Mouse (Mus musculus) embryo, embryonic 11 days (tissue): ENCODE data around the gene Try10.
"Not testable (repeated sequence)": the region's sequence is repeated elsewhere in the genome, so short reads cannot be mapped to it uniquely, and the experiment has no call there.

Experiments
- DNase-seq: peaks from one replicate; pipeline ENCODE4 v3.0.0-alpha.2; 2015

Try10 gene

DNA sequence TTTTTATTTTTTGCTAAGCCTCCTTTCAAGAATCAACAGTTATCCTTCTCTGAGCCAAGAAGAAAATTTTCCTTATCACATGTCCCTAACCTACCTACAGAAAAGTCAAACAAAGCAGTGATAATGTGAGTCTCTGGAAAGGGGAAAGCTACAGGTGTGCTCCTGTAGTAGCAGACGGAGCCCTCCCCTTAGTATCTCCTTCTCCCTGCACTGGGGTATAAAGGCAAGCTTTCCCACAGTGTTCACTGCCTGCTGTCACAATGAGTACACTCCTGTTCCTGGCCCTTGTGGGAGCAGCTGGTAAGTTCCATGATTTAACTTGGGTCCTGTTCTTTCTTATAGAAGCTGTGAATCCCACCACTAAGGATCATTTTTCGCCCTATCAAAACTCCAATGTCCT is at the start of gene Try10:
TSS of gene Try10 (plus strand) at position 174 of the 400 bp plus-strand sequence.
- DNase-seq: no peak

DNA sequence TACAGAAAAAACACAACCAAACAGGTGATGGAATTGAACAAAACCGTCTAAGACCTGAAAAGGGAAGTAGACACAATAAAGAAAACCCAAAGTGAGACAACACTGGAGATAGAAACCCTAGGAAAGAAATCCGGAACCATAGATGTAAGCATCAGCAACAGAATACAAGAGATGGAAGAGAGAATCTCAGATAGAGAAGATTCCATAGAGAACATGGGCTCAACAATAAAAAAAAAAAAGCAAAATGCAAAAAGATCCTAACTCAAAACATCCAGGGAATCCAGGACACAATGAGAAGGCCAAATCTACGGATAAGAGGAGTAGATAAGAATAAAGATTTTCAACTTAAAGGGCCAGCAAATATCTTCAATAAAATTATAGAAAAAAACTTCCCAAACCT is 37.2 kb upstream of the Try10 start, which contains the start of gene Try5:
TSS of gene Try5 (minus strand) at position 101 of the 400 bp plus-strand sequence.
- not testable (repeated sequence) for DNase-seq

DNA sequence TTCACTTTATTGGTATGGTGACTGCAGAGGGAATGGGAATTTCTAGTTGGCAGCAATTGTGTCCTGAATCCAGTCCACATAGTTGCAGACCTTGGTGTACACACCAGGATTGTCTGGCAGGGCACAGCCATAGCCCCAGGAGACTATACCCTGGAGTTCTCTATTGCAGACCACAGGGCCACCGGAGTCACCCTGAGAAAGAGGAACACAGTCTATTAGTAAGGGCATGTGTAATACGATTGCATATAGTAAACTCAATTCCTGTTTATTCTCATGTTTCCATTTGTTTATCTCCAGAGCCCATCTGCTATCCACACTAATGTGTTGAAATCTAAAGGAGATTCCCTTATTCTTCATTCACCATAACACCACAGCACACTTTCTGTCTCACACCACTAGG is 19.9 kb downstream of the Try10 start:
- DNase-seq: not testable (repeated sequence)

DNA sequence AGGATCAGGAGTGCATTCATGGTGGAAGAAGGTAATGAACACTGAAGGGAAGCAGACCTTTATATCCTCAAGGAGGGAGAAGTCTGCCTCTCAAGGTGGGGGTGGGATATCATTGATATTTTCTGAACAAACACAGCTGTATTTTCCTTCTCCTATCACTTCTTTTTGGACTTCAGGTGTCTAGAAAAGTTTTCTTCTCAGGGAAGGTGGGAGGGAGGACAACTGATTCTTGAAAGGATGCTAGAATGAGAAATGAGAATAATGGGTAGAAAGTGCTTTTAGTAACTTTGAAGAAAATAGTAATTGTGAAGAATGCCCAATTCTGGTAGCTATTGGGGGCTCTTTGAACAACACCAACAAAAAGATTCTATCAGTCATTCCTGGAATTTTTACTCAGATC is 23.7 kb downstream of the Try10 start, which contains the start of gene Prss3:
TSS of gene Prss3 (minus strand) at position 101 of the 400 bp plus-strand sequence.
- DNase-seq: not testable (repeated sequence)

DNA sequence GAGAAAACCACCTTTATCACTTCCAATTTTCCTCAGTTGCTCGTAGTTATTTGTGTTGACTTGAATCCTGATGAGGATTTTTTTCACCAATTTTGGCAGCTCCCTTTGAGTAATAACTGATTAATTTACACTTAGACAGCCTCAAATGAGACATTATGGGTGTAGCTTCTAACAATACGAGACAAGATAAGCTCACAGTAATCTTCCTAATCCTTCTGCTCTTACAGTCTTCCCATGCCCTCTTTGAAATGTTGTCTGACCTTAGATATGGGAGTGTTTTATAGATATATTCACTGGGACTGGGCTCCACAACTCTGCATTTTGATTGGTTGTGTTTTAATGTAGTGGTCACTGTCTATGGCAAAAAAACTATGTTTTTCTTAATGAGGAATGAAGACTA is 32.9 kb downstream of the Try10 start:
- no peak for DNase-seq

DNA sequence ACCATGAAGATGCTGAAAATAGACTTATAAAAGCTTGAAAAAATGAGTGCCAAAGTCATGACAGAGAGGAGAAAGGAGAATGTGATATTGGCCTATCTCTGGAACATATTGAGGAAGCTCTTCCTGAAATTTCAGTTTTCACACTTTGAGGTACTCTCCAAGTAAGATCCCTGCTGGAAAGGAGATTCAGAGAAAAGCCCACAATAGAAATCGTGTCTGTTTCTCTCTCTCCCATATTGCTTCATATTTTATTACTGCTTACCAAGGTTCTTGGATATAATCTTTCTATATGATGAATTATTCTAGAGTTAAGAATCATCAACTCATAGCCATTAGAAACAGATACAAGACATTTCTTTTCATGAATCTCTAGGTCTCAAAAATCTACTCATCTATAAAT is 37.7 kb downstream of the Try10 start:
- DNase-seq: not testable (repeated sequence)

DNA sequence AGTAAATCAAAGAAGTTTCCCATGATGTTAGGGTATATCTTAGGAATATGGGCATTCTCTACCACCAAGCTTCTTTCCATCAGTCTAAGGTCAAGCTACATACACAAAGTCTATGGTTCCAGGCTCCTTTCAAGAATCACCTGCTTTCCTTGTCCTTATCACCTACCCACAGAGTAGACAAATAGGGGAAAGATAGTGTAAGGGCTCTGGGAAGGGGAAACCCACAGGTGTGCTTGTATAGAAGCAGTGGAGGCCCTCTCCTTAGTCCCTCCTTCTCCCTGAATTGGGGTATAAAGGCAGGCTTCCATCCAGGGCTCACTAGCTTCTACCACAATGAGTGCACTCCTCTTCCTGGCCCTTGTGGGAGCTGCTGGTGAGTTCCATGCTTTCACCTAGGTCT is 38.2 kb downstream of the Try10 start, which contains the start of gene Gm5771:
TSS of gene Gm5771 (plus strand) at position 301 of the 400 bp plus-strand sequence.
- not testable (repeated sequence) for DNase-seq
